Mouse (Mus musculus) forebrain, embryonic 11.5 days (tissue): Measurements from ENCODE around the gene Vmn2r87. TPM values are rescaled to one million over a fixed set of nuclear protein-coding genes. Genes with fewer than 3 reads are reported as not detected.
"Not testable (repeated sequence)": the region's sequence is repeated elsewhere in the genome, so short reads cannot be mapped to it uniquely, and the experiment has no call there.

Experiments used
- ATAC-seq: fragments of 200-750 bp; cut with Nextera tagmentation; replicated peaks from 2 replicates; pipeline ENCODE4 v1.8.0; 2017; ENCODE audit warnings: moderate TSS enrichment; ENCODE audit not compliant: low FRiP score
- DNase-seq: peaks from one replicate; pipeline ENCODE4 v3.0.0-alpha.2; 2017; ENCODE audit warnings: low spot score
- H3K27ac ChIP-seq: fragments of 300-500 bp; sonication (generic); 2 replicates; pipeline ENCODE4 v1.5.1; 2014; ENCODE audit warnings: low read depth, low read length
- H3K27me3 ChIP-seq: fragments of 300-500 bp; sonication (generic); 2 replicates; pipeline ENCODE4 v1.6.1; 2014; ENCODE audit warnings: mild to moderate bottlenecking, low read length, mixed read lengths; ENCODE audit not compliant: control insufficient read depth, insufficient read depth
- H3K36me3 ChIP-seq: fragments of 300-500 bp; sonication (generic); 2 replicates; pipeline ENCODE4 v1.6.1; 2014; ENCODE audit warnings: mild to moderate bottlenecking, low read length, moderate library complexity, mixed read lengths; ENCODE audit not compliant: control insufficient read depth, insufficient read depth
- H3K4me1 ChIP-seq: fragments of 300-500 bp; sonication (generic); replicated peaks from 2 replicates; pipeline ENCODE4 v1.6.1; 2014; ENCODE audit warnings: low read length, mixed read lengths; ENCODE audit not compliant: control insufficient read depth, insufficient read depth
- H3K4me2 ChIP-seq: fragments of 300-500 bp; sonication (generic); 2 replicates; pipeline ENCODE4 v1.6.1; 2014; ENCODE audit warnings: low read depth, mild to moderate bottlenecking, low read length, moderate library complexity, mixed read lengths; ENCODE audit not compliant: severe bottlenecking
- H3K4me3 ChIP-seq: fragments of 300-500 bp; sonication (generic); 2 replicates; pipeline ENCODE4 v1.5.1; 2014; ENCODE audit warnings: low read depth, low read length
- H3K9ac ChIP-seq: fragments of 300-500 bp; sonication (generic); 2 replicates; pipeline ENCODE4 v1.6.1; 2014; ENCODE audit warnings: low read length
- H3K9me3 ChIP-seq: fragments of 300-500 bp; sonication (generic); 2 replicates; pipeline ENCODE4 v1.6.1; 2016; ENCODE audit warnings: low read length, mixed read lengths; ENCODE audit not compliant: control insufficient read depth
- WGBS: fragments of 180-500 bp; shearing (Covaris S2); extraction: QIAGEN DNeasy Blood & Tissue Kit; methylation state at CpG from one replicate; pipeline ENCODE4 v1.1.7; 2014; 5-methylcytosine and 5-hydroxymethylcytosine counted together
- polyA plus RNA-seq: library from polyadenylated mRNA; unstranded; fragments of >200 nt; fragmentation: Nextera tagmentation; extraction: Ambion mirVana; gene quantifications from 2 replicates; pipeline ENCODE4 v1.2.1, GENCODE M21; 2014

Vmn2r87 gene
- polyA plus RNA-seq, 1 experiment from 2014 or later: not detected

DNA sequence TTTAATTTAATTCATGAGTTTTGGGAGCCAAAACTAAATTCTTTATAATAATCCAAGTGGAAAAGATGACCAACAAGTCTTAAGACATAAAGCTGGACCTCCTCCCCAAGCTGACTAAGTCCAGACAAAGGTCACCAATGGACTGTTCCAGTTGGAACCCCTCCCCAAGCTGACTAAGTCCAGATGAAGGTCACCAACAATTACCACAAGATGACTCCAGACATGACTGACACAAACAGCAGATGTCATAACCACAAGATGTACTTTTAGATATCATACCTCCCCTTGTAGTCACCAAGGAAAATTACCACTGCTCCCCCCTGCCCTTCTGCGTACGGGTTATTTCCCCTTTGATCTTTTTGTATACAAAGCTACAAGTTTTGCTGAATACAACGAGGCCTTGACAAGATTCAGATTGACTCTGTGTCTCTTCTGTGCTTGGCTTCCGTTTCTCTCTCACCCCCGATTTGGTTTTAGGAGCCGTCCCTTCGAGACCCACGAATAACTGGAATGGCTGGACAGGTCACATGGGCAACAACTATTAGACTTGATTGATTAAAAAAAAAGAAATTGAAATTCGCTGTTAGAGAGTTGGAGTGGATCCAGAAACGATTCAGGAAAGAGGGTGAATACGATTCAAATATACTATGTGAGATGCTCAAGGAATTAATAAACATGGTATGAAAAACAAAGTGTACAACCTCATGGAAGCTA lies 62.9 kb downstream of the Vmn2r87 start:
- not testable (repeated sequence) for H3K36me3 ChIP-seq, H3K4me1 ChIP-seq, H3K4me2 ChIP-seq, H3K27ac ChIP-seq, H3K4me3 ChIP-seq, H3K27me3 ChIP-seq, DNase-seq, H3K9ac ChIP-seq, H3K9me3 ChIP-seq, ATAC-seq
- 89% methylated on average over 11 of the region's 11 CpGs for WGBS

DNA sequence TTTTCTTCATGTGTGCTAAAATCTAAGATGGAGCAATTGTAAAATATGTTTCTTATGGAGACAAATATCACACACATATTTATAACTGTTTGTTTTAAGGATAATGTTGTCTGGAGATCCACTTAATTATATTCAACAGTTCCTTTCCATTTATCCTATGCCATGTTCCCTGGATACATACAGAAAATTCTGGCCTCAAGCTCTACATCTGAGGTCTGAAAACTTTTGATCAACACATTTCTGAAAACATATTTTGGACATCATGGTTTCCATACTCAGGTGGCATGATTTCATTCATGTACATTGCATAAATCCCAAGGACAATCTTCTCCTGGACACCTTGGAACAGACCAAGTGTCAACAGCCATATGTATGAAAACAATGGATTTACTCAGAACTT lies 67.6 kb downstream of the Vmn2r87 start, which contains the start of gene Vmn2r85:
Gene Vmn2r85, minus strand, starts transcription at position 101 of the 400 bp plus-strand sequence.
- not testable (repeated sequence) for H3K9me3 ChIP-seq, H3K4me1 ChIP-seq, ATAC-seq, DNase-seq, H3K36me3 ChIP-seq, H3K4me3 ChIP-seq, H3K9ac ChIP-seq, H3K27me3 ChIP-seq, H3K4me2 ChIP-seq, H3K27ac ChIP-seq

DNA sequence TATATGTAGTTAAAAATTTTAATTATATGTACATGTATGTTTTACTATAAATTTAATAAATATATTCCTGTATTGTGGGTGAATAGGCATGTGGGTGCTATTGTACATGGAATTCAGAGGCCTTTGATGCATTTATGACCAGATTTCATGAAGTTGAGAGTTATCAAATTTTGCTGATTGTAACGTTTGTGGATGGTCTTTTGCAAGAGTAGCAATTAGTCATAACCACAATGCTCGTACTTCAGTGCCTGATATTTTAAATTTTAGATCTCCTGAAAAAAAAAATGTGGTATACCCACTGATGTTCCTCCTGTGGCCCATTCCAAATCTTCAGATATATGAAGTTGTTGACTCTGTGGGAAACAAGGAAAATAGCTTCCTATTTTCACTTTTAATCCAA lies 74.8 kb downstream of the Vmn2r87 start:
- not testable (repeated sequence) for H3K4me1 ChIP-seq, H3K36me3 ChIP-seq, H3K27ac ChIP-seq, ATAC-seq, H3K4me3 ChIP-seq, H3K4me2 ChIP-seq, DNase-seq, H3K9ac ChIP-seq, H3K27me3 ChIP-seq, H3K9me3 ChIP-seq
- WGBS: 81% methylated on average over 2 of the region's 2 CpGs

Other genes starting within 250 kb of the Vmn2r87 start
- 6.2 and 7.3 TPM in 2 replicates for gene Neurod4, start 217.2 kb downstream of the Vmn2r87 start, polyA plus RNA-seq
- 0.15 TPM in 1 of 2 replicates, not detected in the other for gene Tespa1, start 174.5 kb downstream of the Vmn2r87 start, polyA plus RNA-seq
- 0.01 TPM in 1 of 2 replicates, not detected in the other for gene Vmn2r84, start 103.1 kb downstream of the Vmn2r87 start, polyA plus RNA-seq
- gene Vmn2r85, start 67.7 kb downstream of the Vmn2r87 start, polyA plus RNA-seq: not detected in 2 replicates
- gene Vmn2r86, start 41.3 kb downstream of the Vmn2r87 start, polyA plus RNA-seq: 0.03 TPM in 1 of 2 replicates, not detected in the other